Mouse (Mus musculus) ES-E14 (cell line): ENCODE measurements around the gene Dnajb6.

Experiments
- CHD2 ChIP-seq: IDR thresholded peaks from 2 replicates; pipeline ENCODE4 v1.6.1; 2014; ENCODE audit warnings: mild to moderate bottlenecking, low read depth, low read length, inconsistent platforms
- HCFC1 ChIP-seq: IDR thresholded peaks from 2 replicates; pipeline ENCODE4 v1.6.1; 2012; ENCODE audit warnings: low read length, inconsistent platforms, borderline replicate concordance; ENCODE audit not compliant: insufficient read depth
- MAFK ChIP-seq: IDR thresholded peaks from 2 replicates; pipeline ENCODE4 v1.6.1; 2014; ENCODE audit warnings: mild to moderate bottlenecking, low read depth, low read length, inconsistent platforms; ENCODE audit not compliant: insufficient read depth
- ZC3H11A ChIP-seq: IDR thresholded peaks from 2 replicates; pipeline ENCODE4 v1.6.1; 2012; ENCODE audit warnings: low read depth, mild to moderate bottlenecking, inconsistent platforms, low read length, borderline replicate concordance
- ZNF384 ChIP-seq: IDR thresholded peaks from 2 replicates; pipeline ENCODE4 v1.6.1; 2012; ENCODE audit warnings: low read depth, low read length, inconsistent platforms

- TF ChIP-seq ZC3H11A (no peak), ZNF384 (no peak), HCFC1 (no peak), MAFK (no peak), CHD2 (no peak)
Observed at GRCm38 (mm10) chr5:29853035-29853434, 117.5 kb downstream of the Dnajb6 start.
